Mouse (Mus musculus) midbrain, embryonic 15.5 days (tissue): Measurements from ENCODE around the gene 6430550D23Rik. TPM values are rescaled to one million over a fixed set of nuclear protein-coding genes. Genes with fewer than 3 reads are reported as not detected.

Experiments
- ATAC-seq: fragments of 200-750 bp; cut with Nextera tagmentation; replicated peaks from 2 replicates; pipeline ENCODE4 v1.8.0; 2017; ENCODE audit warnings: moderate TSS enrichment
- H3K27ac ChIP-seq: fragments of 300-500 bp; sonication (generic); 2 replicates; pipeline ENCODE4 v1.5.1; 2015; ENCODE audit warnings: mild to moderate bottlenecking, inconsistent platforms
- H3K27me3 ChIP-seq: fragments of 300-500 bp; sonication (generic); replicated peaks from 2 replicates; pipeline ENCODE4 v1.6.1; 2015; ENCODE audit warnings: inconsistent platforms
- H3K36me3 ChIP-seq: fragments of 300-500 bp; sonication (generic); replicated peaks from 2 replicates; pipeline ENCODE4 v1.6.1; 2015; ENCODE audit warnings: inconsistent platforms
- H3K4me1 ChIP-seq: fragments of 300-500 bp; sonication (generic); 2 replicates; pipeline ENCODE4 v1.6.1; 2015; ENCODE audit warnings: inconsistent platforms
- H3K4me2 ChIP-seq: fragments of 300-500 bp; sonication (generic); 2 replicates; pipeline ENCODE4 v1.6.1; 2015; ENCODE audit warnings: inconsistent platforms, mild to moderate bottlenecking, moderate library complexity
- H3K4me3 ChIP-seq: fragments of 300-500 bp; sonication (generic); 2 replicates; pipeline ENCODE4 v1.5.1; 2015; ENCODE audit warnings: mild to moderate bottlenecking, inconsistent platforms
- H3K9ac ChIP-seq: fragments of 300-500 bp; sonication (generic); 2 replicates; pipeline ENCODE4 v1.6.1; 2015; ENCODE audit warnings: mild to moderate bottlenecking, inconsistent platforms
- H3K9me3 ChIP-seq: fragments of 300-500 bp; sonication (generic); 2 replicates; pipeline ENCODE4 v1.6.1; 2016; ENCODE audit warnings: inconsistent platforms
- WGBS: fragments of 180-500 bp; shearing (Covaris S2); methylation state at CpG from one replicate; pipeline ENCODE4 v1.1.7; 2015; ENCODE audit warnings: mixed read lengths; 5-methylcytosine and 5-hydroxymethylcytosine counted together
- polyA plus RNA-seq: library from polyadenylated mRNA; unstranded; fragments of >200 nt; fragmentation: Nextera tagmentation; extraction: Ambion mirVana; gene quantifications from 2 replicates; pipeline ENCODE4 v1.2.1, GENCODE M21; 2015

The 6430550D23Rik gene
- polyA plus RNA-seq, result 1.4 and 1.9 TPM in 2 replicates

DNA sequence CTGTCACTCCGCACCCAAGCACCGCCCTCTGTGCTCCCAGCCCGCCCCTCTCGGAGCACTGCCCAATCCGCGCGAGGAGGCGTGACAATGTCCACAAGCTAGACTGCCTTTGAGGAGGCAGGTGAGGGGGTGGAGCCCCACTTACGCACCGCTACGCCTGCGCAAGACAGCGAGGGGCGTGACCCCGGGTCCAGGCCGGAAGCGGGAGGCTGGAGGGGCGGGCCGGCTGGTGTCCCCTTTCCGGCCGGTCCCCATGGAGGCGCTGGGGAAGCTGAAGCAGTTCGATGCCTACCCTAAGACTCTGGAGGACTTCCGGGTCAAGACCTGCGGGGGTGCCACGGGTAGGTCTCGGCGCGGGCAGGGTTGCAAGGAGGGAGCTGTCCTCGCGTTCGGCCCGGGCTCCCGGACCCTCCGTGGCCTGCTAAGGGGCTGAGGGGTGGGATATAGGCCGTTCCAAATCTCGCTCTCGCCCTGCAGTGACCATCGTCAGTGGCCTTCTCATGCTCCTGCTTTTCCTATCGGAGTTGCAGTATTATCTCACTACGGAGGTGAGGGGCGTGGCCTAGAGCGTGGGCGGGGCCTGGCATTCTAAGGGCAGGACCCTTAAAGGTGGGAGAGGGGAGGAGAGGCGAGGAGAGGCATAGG lies at the start of gene 6430550D23Rik, which contains the start of gene Ergic3:
TSS of gene 6430550D23Rik (minus strand) at position 90 of the 645 bp plus-strand sequence.
TSS of gene Ergic3 (plus strand) at position 158 of the 645 bp plus-strand sequence.
- Histone ChIP-seq H3K36me3 (peaks cover 31% of the 10 kb centered on the region), H3K9ac (peak within 1 kb of the TSS; percentile 97), H3K9me3 (no peaks in the 10 kb centered on the region), H3K4me2 (peak within 1 kb of the TSS; percentile 82), H3K4me3 (peak within 1 kb of the TSS; percentile 98), H3K27me3 (no peaks in the 10 kb centered on the region), H3K27ac (peak within 1 kb of the TSS; percentile 82), H3K4me1 (peaks cover 16% of the 10 kb centered on the region)
- 0% methylated on average over 43 of the region's 45 CpGs for WGBS
- peak; percentile 100 for ATAC-seq

DNA sequence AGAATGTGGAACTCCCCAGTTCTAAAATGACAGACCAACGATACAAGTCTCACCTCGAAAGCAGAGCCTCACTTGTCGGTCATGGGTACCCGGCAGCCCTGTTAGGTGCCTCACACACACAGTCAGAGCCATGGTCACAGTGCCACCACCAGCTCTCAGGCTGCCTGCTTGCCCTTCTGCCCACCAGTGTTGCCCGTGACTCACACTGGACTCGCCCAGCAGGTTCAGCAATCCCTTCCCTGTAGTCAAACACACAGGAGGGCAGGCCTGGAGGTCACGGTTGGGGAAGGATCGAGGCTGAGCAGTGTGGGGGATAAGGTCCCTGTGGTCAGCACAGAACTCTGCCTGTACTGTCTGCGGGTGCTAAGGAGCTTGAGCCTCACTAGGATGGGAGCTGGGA lies 45.0 kb upstream of the 6430550D23Rik start, which contains the start of gene Fer1l4:
TSS of gene Fer1l4 (minus strand) at position 132 of the 400 bp plus-strand sequence.
- Histone ChIP-seq H3K27me3 (no peaks in the 10 kb centered on the region), H3K9me3 (no peaks in the 10 kb centered on the region), H3K4me1 (no peaks in the 10 kb centered on the region; the same call in 1 of the 2 replicates), H3K4me3 (no peak within 1 kb of the TSS), H3K9ac (no peak within 1 kb of the TSS), H3K27ac (no peak within 1 kb of the TSS), H3K36me3 (no peaks in the 10 kb centered on the region), H3K4me2 (no peak within 1 kb of the TSS)
- no peak for ATAC-seq
- 88% methylated on average over 9 of the region's 9 CpGs for WGBS

GRCm38 (mm10) chr2:156047929-156048328 lies 40.2 kb upstream of the 6430550D23Rik start:
- Histone ChIP-seq H3K4me3 (no peak overlapping the region), H3K36me3 (no peaks in the 10 kb centered on the region), H3K4me1 (no peaks in the 10 kb centered on the region; the same call in 1 of the 2 replicates), H3K27ac (no peak overlapping the region), H3K9ac (no peak overlapping the region), H3K9me3 (no peaks in the 10 kb centered on the region), H3K4me2 (0 out of 2 replicates have a peak overlapping the region, but pooled peaks have one; percentile 5), H3K27me3 (no peaks in the 10 kb centered on the region; the same call in 1 of the 2 replicates)
- ATAC-seq, result no peak
- 6% methylated on average over 19 of the region's 19 CpGs for WGBS

DNA sequence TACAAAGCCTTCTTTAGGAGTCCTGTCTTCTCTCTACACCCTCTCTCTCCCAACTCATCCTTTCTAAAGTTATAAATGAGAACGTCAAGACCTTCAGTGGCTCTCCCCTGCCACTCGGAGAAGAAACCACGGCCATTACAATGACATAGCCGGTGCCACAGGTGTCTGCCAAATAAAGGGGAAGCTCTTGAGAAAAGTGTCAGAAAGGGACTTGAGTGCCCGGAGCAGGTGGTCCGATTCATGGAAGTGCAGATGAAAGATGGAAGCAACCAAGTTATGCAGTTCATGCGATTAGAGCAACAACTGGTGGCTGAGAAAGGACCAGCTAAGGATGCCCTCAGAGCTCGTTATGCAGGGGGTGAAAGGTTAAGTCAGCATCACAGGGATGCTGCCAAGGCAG lies 35.1 kb upstream of the 6430550D23Rik start:
- ATAC-seq, result no peak
- Histone ChIP-seq H3K27me3 (no peaks in the 10 kb centered on the region; the same call in 1 of the 2 replicates), H3K4me2 (no peak overlapping the region), H3K9me3 (no peaks in the 10 kb centered on the region), H3K36me3 (no peaks in the 10 kb centered on the region), H3K9ac (no peak overlapping the region), H3K4me1 (no peaks in the 10 kb centered on the region; the same call in 1 of the 2 replicates), H3K4me3 (no peak overlapping the region), H3K27ac (no peak overlapping the region)
- WGBS, result 85% methylated on average over 8 of the region's 8 CpGs

DNA sequence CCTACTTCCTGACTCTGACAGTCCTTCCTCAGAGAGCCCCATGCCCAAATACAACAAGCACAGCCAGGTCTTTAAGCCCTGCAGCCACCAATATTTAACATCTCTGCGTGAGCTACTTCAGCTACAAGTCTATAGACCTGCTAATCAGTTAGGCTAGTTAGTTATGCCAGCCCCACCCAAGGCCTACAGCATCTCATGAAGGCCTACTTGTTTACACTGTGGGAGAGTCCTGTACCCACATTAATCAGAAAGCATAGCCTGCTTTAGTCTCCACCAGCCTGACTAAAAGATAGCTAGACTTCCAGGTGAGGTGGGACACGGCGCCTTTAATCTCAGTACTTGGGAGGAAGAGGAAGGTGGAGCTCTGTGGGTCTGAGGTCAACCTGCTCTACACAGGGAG lies 31.6 kb upstream of the 6430550D23Rik start:
- Histone ChIP-seq H3K4me2 (no peak overlapping the region), H3K4me1 (no peaks in the 10 kb centered on the region), H3K27ac (no peak overlapping the region), H3K9me3 (no peaks in the 10 kb centered on the region), H3K4me3 (no peak overlapping the region), H3K36me3 (no peaks in the 10 kb centered on the region), H3K27me3 (no peaks in the 10 kb centered on the region), H3K9ac (no peak overlapping the region)
- ATAC-seq, result no peak
- 94% methylated on average over 3 of the region's 3 CpGs for WGBS

GRCm38 (mm10) chr2:156025482-156025881 lies 17.7 kb upstream of the 6430550D23Rik start:
- no peaks in the 10 kb centered on the region for H3K36me3 ChIP-seq
- no peak overlapping the region for H3K4me3 ChIP-seq
- ATAC-seq, result no peak
- no peak overlapping the region for H3K27ac ChIP-seq
- H3K4me2 ChIP-seq, result no peak overlapping the region
- H3K27me3 ChIP-seq, result no peaks in the 10 kb centered on the region
- H3K9ac ChIP-seq, result no peak overlapping the region
- H3K9me3 ChIP-seq, result no peaks in the 10 kb centered on the region
- no peaks in the 10 kb centered on the region for H3K4me1 ChIP-seq

- 88% methylated on average over 2 of the region's 2 CpGs for WGBS
- no peak overlapping the region for H3K9ac ChIP-seq
- peaks cover 17% of the 10 kb centered on the region for H3K36me3 ChIP-seq
Observed at GRCm38 (mm10) chr2:156021765-156022164, 14.0 kb upstream of the 6430550D23Rik start.

DNA sequence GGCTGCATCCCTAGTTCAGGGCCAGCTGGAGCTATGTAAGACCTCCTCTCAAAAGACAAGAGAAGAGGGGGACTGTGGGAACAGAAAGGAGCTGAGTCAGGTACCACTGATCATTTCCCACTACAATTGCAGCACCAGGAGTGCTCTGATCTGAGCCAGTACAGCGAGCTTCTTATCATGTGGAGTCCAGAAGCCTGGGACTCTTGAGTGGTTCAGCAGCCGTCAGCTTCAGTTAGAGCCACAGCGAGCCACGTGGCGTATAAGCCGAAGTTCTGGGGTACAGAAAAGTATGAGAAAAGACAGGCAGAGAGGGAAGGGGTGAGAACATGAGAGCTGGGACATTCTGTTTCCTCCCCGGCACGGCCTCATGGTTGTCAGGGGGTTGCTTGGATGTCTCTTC lies 13.4 kb upstream of the 6430550D23Rik start:
- Histone ChIP-seq H3K27ac (no peak overlapping the region), H3K4me2 (no peak overlapping the region), H3K4me1 (no peaks in the 10 kb centered on the region), H3K27me3 (no peaks in the 10 kb centered on the region), H3K36me3 (peaks cover 23% of the 10 kb centered on the region), H3K4me3 (no peak overlapping the region), H3K9ac (no peak overlapping the region), H3K9me3 (no peaks in the 10 kb centered on the region)
- 92% methylated on average over 8 of the region's 8 CpGs for WGBS
- no peak for ATAC-seq

More at GRCm38 (mm10) chr2:156021765-156022164, 14.0 kb upstream of the 6430550D23Rik start:
- H3K4me3 ChIP-seq, result no peak overlapping the region
- ATAC-seq, result no peak
- H3K4me2 ChIP-seq, result no peak overlapping the region
- H3K4me1 ChIP-seq, result no peaks in the 10 kb centered on the region
- H3K9me3 ChIP-seq, result no peaks in the 10 kb centered on the region
- no peaks in the 10 kb centered on the region for H3K27me3 ChIP-seq
- no peak overlapping the region for H3K27ac ChIP-seq

DNA sequence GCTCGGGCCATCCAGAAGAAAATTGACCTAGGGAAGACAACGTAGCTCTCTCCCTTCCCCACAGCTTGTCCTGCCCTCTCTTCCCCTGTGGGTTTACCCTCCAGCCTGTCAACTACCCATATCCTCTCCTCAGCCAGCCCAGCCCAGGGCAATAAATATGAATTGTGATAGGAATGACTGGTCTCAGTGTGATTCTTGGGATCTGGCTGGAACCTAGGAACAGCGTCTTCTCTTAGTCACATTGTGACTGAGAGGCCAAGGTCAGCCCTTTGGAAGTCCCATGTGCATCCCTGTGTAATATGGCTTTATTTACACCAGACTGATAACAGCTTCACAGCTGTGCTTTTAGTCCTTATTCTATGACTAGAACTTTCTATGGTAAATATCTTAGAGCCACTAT lies 10.3 kb upstream of the 6430550D23Rik start:
- Histone ChIP-seq H3K9me3 (no peaks in the 10 kb centered on the region), H3K4me3 (no peak overlapping the region), H3K27ac (no peak overlapping the region), H3K4me2 (no peak overlapping the region), H3K4me1 (no peaks in the 10 kb centered on the region), H3K36me3 (peaks cover 50% of the 10 kb centered on the region), H3K27me3 (no peaks in the 10 kb centered on the region), H3K9ac (no peak overlapping the region)
- WGBS, result 94% methylated on average over 3 of the region's 3 CpGs
- ATAC-seq, result no peak

- Histone ChIP-seq H3K9me3 (no peaks in the 10 kb centered on the region), H3K4me2 (no peak overlapping the region), H3K4me1 (peaks cover 16% of the 10 kb centered on the region), H3K27ac (no peak overlapping the region), H3K4me3 (no peak overlapping the region), H3K9ac (no peak overlapping the region), H3K36me3 (peaks cover 10% of the 10 kb centered on the region), H3K27me3 (no peaks in the 10 kb centered on the region)
- no peak for ATAC-seq
- 89% methylated on average over 4 of the region's 4 CpGs for WGBS
Observed at GRCm38 (mm10) chr2:156005393-156005792, 2.4 kb downstream of the 6430550D23Rik start.

- Histone ChIP-seq H3K9ac (no peak overlapping the region), H3K4me1 (no peaks in the 10 kb centered on the region), H3K4me3 (no peak overlapping the region), H3K9me3 (no peaks in the 10 kb centered on the region), H3K27ac (no peak overlapping the region), H3K36me3 (peaks cover 60% of the 10 kb centered on the region), H3K4me2 (no peak overlapping the region), H3K27me3 (no peaks in the 10 kb centered on the region)
- ATAC-seq, result no peak
- 77% methylated on average over 14 of the region's 14 CpGs for WGBS
Observed at GRCm38 (mm10) chr2:155991863-155992321, 15.9 kb downstream of the 6430550D23Rik start.

- Histone ChIP-seq H3K27me3 (no peaks in the 10 kb centered on the region), H3K9me3 (no peaks in the 10 kb centered on the region), H3K4me3 (no peak overlapping the region), H3K4me2 (no peak overlapping the region), H3K36me3 (peaks cover 60% of the 10 kb centered on the region), H3K9ac (no peak overlapping the region), H3K4me1 (no peaks in the 10 kb centered on the region), H3K27ac (no peak overlapping the region)
- 96% methylated on average over 10 of the region's 10 CpGs for WGBS
- no peak for ATAC-seq
Observed at GRCm38 (mm10) chr2:155991151-155991550, 16.6 kb downstream of the 6430550D23Rik start.

GRCm38 (mm10) chr2:155989085-155989484 lies 18.7 kb downstream of the 6430550D23Rik start:
- no peak overlapping the region for H3K9ac ChIP-seq
- 71% methylated on average over 4 of the region's 4 CpGs for WGBS
- H3K9me3 ChIP-seq, result no peaks in the 10 kb centered on the region
- peaks cover 61% of the 10 kb centered on the region for H3K36me3 ChIP-seq
- no peak overlapping the region for H3K4me2 ChIP-seq
- H3K4me1 ChIP-seq, result no peaks in the 10 kb centered on the region
- H3K27me3 ChIP-seq, result no peaks in the 10 kb centered on the region
- no peak overlapping the region for H3K27ac ChIP-seq
- no peak overlapping the region for H3K4me3 ChIP-seq
- ATAC-seq, result no peak
